Comparison of ENCODE assay signal across 8 mouse cellular contexts in the genomic region with DNA sequence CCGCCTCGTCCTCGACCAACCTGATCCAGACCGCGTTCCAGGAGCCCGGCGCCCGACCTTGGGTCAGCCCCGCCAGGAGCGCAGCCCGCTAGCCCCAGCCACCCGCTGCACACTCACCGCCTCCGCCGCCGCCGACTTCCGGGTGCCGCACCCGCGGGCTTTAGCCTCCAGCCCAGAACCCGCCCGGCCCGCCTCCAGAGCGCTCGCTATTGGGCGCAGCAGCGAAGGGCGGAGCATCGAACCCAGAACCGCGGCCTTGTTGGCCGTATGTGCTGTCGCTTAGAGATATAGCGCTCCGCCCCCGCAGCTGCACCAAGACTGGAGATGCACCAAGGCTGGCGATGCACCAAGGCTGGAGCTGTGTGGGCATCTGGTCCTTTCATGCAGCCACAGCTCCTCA. TPM values are rescaled to one million over a fixed set of nuclear protein-coding genes. Genes with fewer than 3 reads are reported as not detected.
DNase-seq lines count a peak whose midpoint lies in the region; ATAC-seq and TF ChIP-seq lines count a peak whose summit lies in the region.

No protein-coding gene starts in this region.

- intact Hi-C loops in heart, adult 2 months (cut with DNase I): loop anchor here (2.0 to 5.0 kb wide), 3 partner anchors 63 to 273 kb away; a partner anchor contains a TSS

- H3K4me2 ChIP-seq in embryonic facial prominence, embryonic 13.5 days: peak overlapping the region; percentile 77
- peak overlapping the region; percentile 81 for H3K4me2 ChIP-seq in limb, embryonic 13.5 days (replicated peaks)
- peak overlapping the region; percentile 89 for H3K4me2 ChIP-seq in midbrain, embryonic 16.5 days (ENCODE audit: low read length)

- peaks cover 26% of the 10 kb centered on the region for H3K4me1 ChIP-seq in embryonic facial prominence, embryonic 13.5 days
- H3K4me1 ChIP-seq in heart, adult 2 months (ENCODE audit: control insufficient read depth, insufficient read depth, low read length): peaks cover 11% of the 10 kb centered on the region
- H3K4me1 ChIP-seq in limb, embryonic 13.5 days: peaks cover 24% of the 10 kb centered on the region
- H3K4me1 ChIP-seq in midbrain, embryonic 16.5 days (ENCODE audit: control insufficient read depth, insufficient read depth, low read length): peaks cover 34% of the 10 kb centered on the region

- no peaks in the 10 kb centered on the region for H3K9me3 ChIP-seq in embryonic facial prominence, embryonic 13.5 days
- no peaks in the 10 kb centered on the region for H3K9me3 ChIP-seq in limb, embryonic 13.5 days
- no peaks in the 10 kb centered on the region for H3K9me3 ChIP-seq in midbrain, embryonic 16.5 days (replicated peaks; ENCODE audit: control insufficient read depth, low read length, poor library complexity, severe bottlenecking)

- TF ChIP-seq EP300 in heart, adult 2 months (IDR thresholded peaks at IDR 0.05; ENCODE audit: insufficient read depth, low read depth, low read length): 0 out of 2 replicates have a peak, but pooled peaks have one; percentile 26

- WGBS in embryonic facial prominence, embryonic 13.5 days: 0% methylated on average over 38 of the region's 38 CpGs
- under 1% methylated on average over 38 of the region's 38 CpGs for WGBS in heart, adult 2 months
- WGBS in limb, embryonic 13.5 days: 0% methylated on average over 38 of the region's 38 CpGs
- WGBS in midbrain, embryonic 16.5 days: under 1% methylated on average over 38 of the region's 38 CpGs

- peaks cover 15% of the 10 kb centered on the region for H3K27me3 ChIP-seq in embryonic facial prominence, embryonic 13.5 days
- no peaks in the 10 kb centered on the region for H3K27me3 ChIP-seq in heart, adult 2 months (ENCODE audit: control insufficient read depth, insufficient read depth, low read length)
- H3K27me3 ChIP-seq in limb, embryonic 13.5 days: peaks cover 22% of the 10 kb centered on the region
- H3K27me3 ChIP-seq in midbrain, embryonic 16.5 days (ENCODE audit: control insufficient read depth, insufficient read depth, low read depth, low read length): no peaks in the 10 kb centered on the region

- peak; percentile 85 for TF ChIP-seq POLR2A in heart, adult 2 months (IDR thresholded peaks at IDR 0.05; ENCODE audit: insufficient read depth, low read depth, low read length)

- TF ChIP-seq CTCF in heart, adult 2 months (IDR thresholded peaks at IDR 0.05): no peak

- DNase-seq in 3134 (ENCODE audit: extremely low read depth, insufficient read length, low spot score): peak; percentile 98
- peak; percentile 99 for DNase-seq in adrenal gland, postnatal 36 days
- DNase-seq in heart, adult 2 months: peak; percentile 97 to 98
- DNase-seq in kidney, adult 8-10 months: peak; percentile 96 to 97
- DNase-seq in spleen, postnatal 10 days (ENCODE audit: low spot score in 2 of 2): peak; percentile 94 to 98

- no peaks in the 10 kb centered on the region for H3K36me3 ChIP-seq in embryonic facial prominence, embryonic 13.5 days
- no peaks in the 10 kb centered on the region for H3K36me3 ChIP-seq in heart, adult 2 months (ENCODE audit: control insufficient read depth, insufficient read depth, low read length)
- H3K36me3 ChIP-seq in limb, embryonic 13.5 days: no peaks in the 10 kb centered on the region
- no peaks in the 10 kb centered on the region for H3K36me3 ChIP-seq in midbrain, embryonic 16.5 days (ENCODE audit: control insufficient read depth, insufficient read depth, low read length)

- H3K9ac ChIP-seq in embryonic facial prominence, embryonic 13.5 days: peak overlapping the region; percentile 72
- H3K9ac ChIP-seq in heart, adult 2 months (ENCODE audit: low read depth, low read length): peak overlapping the region; percentile 72
- peak overlapping the region; percentile 69 for H3K9ac ChIP-seq in limb, embryonic 13.5 days
- peak overlapping the region; percentile 72 for H3K9ac ChIP-seq in midbrain, embryonic 16.5 days (ENCODE audit: low read depth, low read length)

- peak overlapping the region; percentile 65 for H3K4me3 ChIP-seq in embryonic facial prominence, embryonic 13.5 days
- peak overlapping the region; percentile 73 for H3K4me3 ChIP-seq in heart, adult 2 months
- peak overlapping the region; percentile 66 for H3K4me3 ChIP-seq in limb, embryonic 13.5 days
- H3K4me3 ChIP-seq in midbrain, embryonic 16.5 days (ENCODE audit: low read depth, low read length): peak overlapping the region; percentile 69

- peak; percentile 88 for ATAC-seq in embryonic facial prominence, embryonic 13.5 days (ENCODE audit: insufficient number of reproducible peaks, insufficient read depth, low FRiP score, low TSS enrichment, low read depth)
- ATAC-seq in limb, embryonic 13.5 days (ENCODE audit: low FRiP score, low read depth): peak; percentile 94
- ATAC-seq in midbrain, embryonic 16.5 days: peak; percentile 91

- no peaks in the 10 kb centered on the region for H3K79me2 ChIP-seq in heart, adult 2 months (replicated peaks; ENCODE audit: control insufficient read depth, insufficient read depth, low read length)

- no peak overlapping the region for H3K27ac ChIP-seq in embryonic facial prominence, embryonic 13.5 days
- H3K27ac ChIP-seq in heart, adult 2 months: peak overlapping the region; percentile 80
- no peak overlapping the region for H3K27ac ChIP-seq in limb, embryonic 13.5 days
- H3K27ac ChIP-seq in midbrain, embryonic 16.5 days (ENCODE audit: low read length): peak overlapping the region; percentile 78

RNA-seq across cellular contexts. Expression of a gene that starts 4.1 kb away (rescaled TPM):
- total RNA-seq in adrenal gland, postnatal 36 days (2021): 10 to 100 TPM; 31.9 to 43.7 TPM
- polyA plus RNA-seq in embryonic facial prominence, embryonic 13.5 days (2015; fragmentation: Nextera tagmentation; extraction: Ambion mirVana): 27.6 and 30.6 TPM in 2 replicates
- total RNA-seq in heart, adult 2 months (2021): 100 to 1,000 TPM; 173 to 181 TPM
- 283 and 382 TPM in 2 replicates for polyA plus RNA-seq in heart, adult 2 months (2012; rRNA removed)
- 22.5 and 24.9 TPM in 2 replicates for polyA plus RNA-seq in limb, embryonic 13.5 days (2015; fragmentation: Nextera tagmentation; extraction: Ambion mirVana)
- polyA plus RNA-seq in midbrain, embryonic 16.5 days (2015; fragmentation: Nextera tagmentation; extraction: Ambion mirVana): 78.7 and 82.5 TPM in 2 replicates

RNA-seq across cellular contexts. Expression of a gene that starts 4.2 kb away (rescaled TPM):
- total RNA-seq in adrenal gland, postnatal 36 days (2021): 10 to 100 TPM; 36.4 to 41.2 TPM
- 30.8 and 33.6 TPM in 2 replicates for polyA plus RNA-seq in embryonic facial prominence, embryonic 13.5 days (2015; fragmentation: Nextera tagmentation; extraction: Ambion mirVana)
- total RNA-seq in heart, adult 2 months (2021): 10 to 100 TPM; 14.4 to 16.4 TPM
- polyA plus RNA-seq in heart, adult 2 months (2012; rRNA removed): 13.9 and 17.0 TPM in 2 replicates
- 25.0 and 29.8 TPM in 2 replicates for polyA plus RNA-seq in limb, embryonic 13.5 days (2015; fragmentation: Nextera tagmentation; extraction: Ambion mirVana)
- polyA plus RNA-seq in midbrain, embryonic 16.5 days (2015; fragmentation: Nextera tagmentation; extraction: Ambion mirVana): 77.1 and 80.2 TPM in 2 replicates

RNA-seq across cellular contexts. Expression of a gene that starts 54.7 kb away (rescaled TPM):
- 10 to 100 TPM; 27.6 to 32.2 TPM for total RNA-seq in adrenal gland, postnatal 36 days (2021)
- 38.6 and 39.9 TPM in 2 replicates for polyA plus RNA-seq in embryonic facial prominence, embryonic 13.5 days (2015; fragmentation: Nextera tagmentation; extraction: Ambion mirVana)
- 10 to 100 TPM; 10.7 to 13.2 TPM for total RNA-seq in heart, adult 2 months (2021)
- 8.7 and 14.5 TPM in 2 replicates for polyA plus RNA-seq in heart, adult 2 months (2012; rRNA removed)
- polyA plus RNA-seq in limb, embryonic 13.5 days (2015; fragmentation: Nextera tagmentation; extraction: Ambion mirVana): 40.0 and 41.9 TPM in 2 replicates
- 31.1 and 32.7 TPM in 2 replicates for polyA plus RNA-seq in midbrain, embryonic 16.5 days (2015; fragmentation: Nextera tagmentation; extraction: Ambion mirVana)

Comparison
In these comparisons a context has a peak if more than half of its experiments do, and no peak if none do; other contexts are left out.
1. H3K27ac ChIP-seq: peak in heart, adult 2 months (single experiment) and midbrain, embryonic 16.5 days (single experiment); none in embryonic facial prominence, embryonic 13.5 days (single experiment) and limb, embryonic 13.5 days (single experiment).
2. Peak in every context shown above with its lines, with median percentiles within 50 percentile points of each other: DNase-seq, ATAC-seq, H3K4me2 ChIP-seq, H3K4me3 ChIP-seq and H3K9ac ChIP-seq.